Mouse (Mus musculus) G1E (cell line): Measurements from ENCODE around the gene Sbds. TPM values are rescaled to one million over a fixed set of nuclear protein-coding genes. Genes with fewer than 3 reads are reported as not detected.

Source experiments
- ATAC-seq: 2 replicates; pipeline ENCODE4 v1.8.0; 2016; ENCODE audit warnings: mild to moderate bottlenecking; ENCODE audit not compliant: insufficient number of reproducible peaks, poor library complexity, low FRiP score, severe bottlenecking; ENCODE audit errors: extremely low read depth
- DNase-seq: peaks from one replicate; pipeline ENCODE4 v3.0.0; 2012; ENCODE audit warnings: low spot score
- H3K27me3 ChIP-seq: 2 replicates; pipeline ENCODE4 v1.6.1; 2012; ENCODE audit warnings: mild to moderate bottlenecking, low read length, inconsistent platforms; ENCODE audit not compliant: insufficient read depth
- H3K36me3 ChIP-seq: replicated peaks from 2 replicates; pipeline ENCODE3; 2012; ENCODE audit warnings: mild to moderate bottlenecking, inconsistent platforms
- H3K4me1 ChIP-seq: 2 replicates; pipeline ENCODE4 v1.6.1; 2012; ENCODE audit warnings: low read depth, low read length, inconsistent platforms, mixed read lengths; ENCODE audit not compliant: insufficient read depth
- H3K4me3 ChIP-seq: 2 replicates; pipeline ENCODE4 v1.5.1; 2012; ENCODE audit warnings: low read depth, mild to moderate bottlenecking, inconsistent platforms, low read length, moderate library complexity, mixed read lengths
- H3K9me3 ChIP-seq: replicated peaks from 2 replicates; pipeline ENCODE4 v1.6.1; 2012; ENCODE audit warnings: inconsistent platforms
- CTCF ChIP-seq: IDR thresholded peaks from 2 replicates; pipeline ENCODE4 v1.5.1; 2012; ENCODE audit warnings: low read depth, low read length, inconsistent platforms, mixed read lengths
- GATA1 ChIP-seq: IDR thresholded peaks from 2 replicates; pipeline ENCODE4 v1.6.1; 2012; ENCODE audit warnings: borderline replicate concordance, low read length, inconsistent platforms, mixed read lengths
- GATA2 ChIP-seq: IDR thresholded peaks from 2 replicates; pipeline ENCODE4 v1.6.1; 2012; ENCODE audit warnings: low read depth, low read length, inconsistent platforms, borderline replicate concordance
- POLR2AphosphoS5 ChIP-seq: IDR thresholded peaks from 2 replicates; pipeline ENCODE4 v1.6.1; 2012; ENCODE audit warnings: low read depth, low read length, inconsistent platforms; ENCODE audit not compliant: insufficient replicate concordance
- TAL1 ChIP-seq: conservative IDR thresholded peaks from 2 replicates; pipeline ENCODE4 v1.6.1; 2012; ENCODE audit warnings: low read depth, low read length, inconsistent platforms, mixed read lengths
- polyA plus RNA-seq: library from polyadenylated mRNA; stranded (reverse); fragments of >175 nt; gene quantifications from 2 replicates; pipeline ENCODE4 v1.2.3, GENCODE M21; 2012
- total RNA-seq, 2 experiments: library from RNA; stranded (forward) in 1 of 2; stranded (reverse) in 1 of 2; fragments of 200-1000 nt in 1 of 2; fragments of >200 nt in 1 of 2; fragmentation: Nextera tagmentation in 1 of 2; gene quantifications; 2 replicates each; pipeline ENCODE4 v1.2.3; 2014 to 2017

Gene Sbds
- total and polyA plus RNA-seq, 3 experiments, result 28.1 to 112 (median 91.8) TPM

DNA sequence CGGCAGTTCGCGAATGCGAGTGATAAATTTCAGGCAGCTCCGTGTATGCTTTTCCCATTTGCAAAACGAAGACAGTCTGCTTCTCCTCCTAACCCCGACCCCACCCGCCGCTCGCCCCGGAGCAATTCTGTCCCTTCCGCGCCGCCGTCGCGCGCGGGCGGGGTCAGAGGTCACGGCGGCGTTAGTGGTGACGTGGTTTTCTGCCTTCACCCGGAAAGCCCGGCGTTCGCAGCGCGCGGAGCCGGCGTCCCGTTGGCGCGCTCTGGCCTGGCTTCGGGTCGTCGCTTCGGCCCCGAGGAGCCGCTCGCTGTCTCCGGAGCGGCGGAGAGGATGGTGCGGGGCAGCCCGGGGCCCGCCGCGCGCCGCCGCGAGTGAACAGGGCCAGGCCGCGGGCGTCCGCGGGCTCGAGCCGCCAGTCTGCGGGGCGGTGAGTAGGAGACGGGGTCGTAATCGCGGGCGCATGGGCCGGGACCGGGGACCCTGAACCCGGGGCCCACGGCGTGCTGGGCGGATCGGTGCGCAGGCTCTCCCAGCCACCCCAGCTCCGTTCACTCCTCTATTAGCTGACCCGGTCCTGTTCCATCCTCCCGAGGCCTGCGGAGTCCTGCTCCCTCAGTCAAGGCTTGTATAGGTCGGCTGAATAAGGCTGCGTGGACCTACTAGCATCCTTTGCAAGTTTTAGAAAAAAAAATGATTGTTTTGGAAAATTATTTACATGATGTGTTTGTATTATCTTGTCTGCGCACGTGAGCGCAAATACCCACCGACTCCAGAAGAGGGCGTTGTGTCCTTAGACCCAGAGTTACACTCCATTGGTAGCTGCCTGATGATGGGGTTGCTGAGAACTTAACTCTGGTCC lies 33.0 kb downstream of the Sbds start:
- DNase-seq, result peak; percentile 87
- H3K9me3 ChIP-seq, result 0 out of 2 replicates have a peak, but pooled peaks cover 3% of the 10 kb centered on the region
- ATAC-seq, result peak; percentile 36
- H3K4me3 ChIP-seq, result peak overlapping the region; percentile 99
- TF ChIP-seq CTCF, result peak; percentile 54
- no peak for TF ChIP-seq GATA1
- H3K36me3 ChIP-seq, result peaks cover 40% of the 10 kb centered on the region
- no peaks in the 10 kb centered on the region for H3K27me3 ChIP-seq
- peaks cover 44% of the 10 kb centered on the region for H3K4me1 ChIP-seq

GRCm38 (mm10) chr5:130221760-130222145 lies 33.6 kb downstream of the Sbds start:
- Histone ChIP-seq H3K4me3 (peak overlapping the region; percentile 99), H3K4me1 (peaks cover 40% of the 10 kb centered on the region), H3K9me3 (0 out of 2 replicates have a peak, but pooled peaks cover 3% of the 10 kb centered on the region), H3K36me3 (peaks cover 40% of the 10 kb centered on the region), H3K27me3 (no peaks in the 10 kb centered on the region)
- DNase-seq (peak; percentile 23), ATAC-seq (peak; percentile 38; the same call in 1 of the 2 replicates)
- no peak for TF ChIP-seq TAL1
- TF ChIP-seq GATA1, result no peak
- no peak for TF ChIP-seq GATA2
- no peak for TF ChIP-seq POLR2AphosphoS5

GRCm38 (mm10) chr5:130221316-130221715 lies 34.0 kb downstream of the Sbds start:
- H3K4me3 ChIP-seq, result peak overlapping the region; percentile 99; the same call in 1 of the 2 replicates
- 0 out of 2 replicates have a peak, but pooled peaks have one; percentile 10 for ATAC-seq

GRCm38 (mm10) chr5:130218336-130218735 lies 37.0 kb downstream of the Sbds start:
- Histone ChIP-seq H3K4me3 (no peak overlapping the region), H3K4me1 (peaks cover 24% of the 10 kb centered on the region), H3K36me3 (peaks cover 38% of the 10 kb centered on the region), H3K9me3 (0 out of 2 replicates have a peak, but pooled peaks cover 3% of the 10 kb centered on the region), H3K27me3 (no peaks in the 10 kb centered on the region)
- no peak for TF ChIP-seq GATA2
- no peak for TF ChIP-seq CTCF
- no peak for TF ChIP-seq POLR2AphosphoS5
- no peak for TF ChIP-seq GATA1
- TF ChIP-seq TAL1, result no peak
- ATAC-seq (no peak), DNase-seq (no peak)

More at GRCm38 (mm10) chr5:130221316-130221715, 34.0 kb downstream of the Sbds start:
- no peak for DNase-seq
- Histone ChIP-seq H3K9me3 (0 out of 2 replicates have a peak, but pooled peaks cover 3% of the 10 kb centered on the region), H3K27me3 (no peaks in the 10 kb centered on the region), H3K36me3 (peaks cover 35% of the 10 kb centered on the region), H3K4me1 (peaks cover 39% of the 10 kb centered on the region)
- TF ChIP-seq GATA2, result no peak
- no peak for TF ChIP-seq CTCF
- TF ChIP-seq POLR2AphosphoS5, result no peak
- TF ChIP-seq TAL1, result no peak
- no peak for TF ChIP-seq GATA1

DNA sequence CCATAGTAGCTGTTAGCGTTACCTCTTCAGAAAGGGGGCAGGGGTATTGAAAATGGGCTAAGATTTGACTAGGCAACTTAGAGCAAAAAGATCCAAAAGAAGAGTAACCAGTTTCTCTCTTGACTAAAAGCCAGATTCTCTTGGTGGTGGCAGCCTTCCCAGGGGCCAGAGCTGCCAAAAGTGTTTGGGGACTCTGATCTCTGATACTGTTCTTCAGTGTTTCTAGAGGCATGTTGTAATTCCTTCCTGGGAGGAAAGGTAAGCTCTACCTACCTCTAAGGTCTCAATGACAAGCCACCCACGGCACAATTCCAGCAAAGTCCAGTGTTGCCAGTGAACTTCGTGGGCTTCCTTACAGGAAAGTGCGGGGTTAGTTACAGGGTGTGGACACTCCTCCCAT lies 37.9 kb downstream of the Sbds start:
- TF ChIP-seq CTCF, result no peak
- TF ChIP-seq TAL1, result no peak
- no peak for TF ChIP-seq POLR2AphosphoS5
- TF ChIP-seq GATA2, result no peak
- TF ChIP-seq GATA1, result no peak
- ATAC-seq, result no peak
- Histone ChIP-seq H3K36me3 (peaks cover 47% of the 10 kb centered on the region), H3K27me3 (no peaks in the 10 kb centered on the region), H3K4me1 (peaks cover 20% of the 10 kb centered on the region), H3K4me3 (no peak overlapping the region), H3K9me3 (0 out of 2 replicates have a peak, but pooled peaks cover 3% of the 10 kb centered on the region)
- no peak for DNase-seq

- Histone ChIP-seq H3K36me3 (peaks cover 53% of the 10 kb centered on the region), H3K4me3 (no peak within 1 kb of the TSS), H3K4me1 (peaks cover 20% of the 10 kb centered on the region), H3K9me3 (0 out of 2 replicates have a peak, but pooled peaks cover 3% of the 10 kb centered on the region), H3K27me3 (no peaks in the 10 kb centered on the region)
- no peak for TF ChIP-seq GATA2
- no peak for TF ChIP-seq TAL1
- TF ChIP-seq CTCF, result no peak
- no peak for TF ChIP-seq POLR2AphosphoS5
- TF ChIP-seq GATA1, result no peak
- DNase-seq, result no peak
- no peak for ATAC-seq
Observed at GRCm38 (mm10) chr5:130216781-130217180, 38.5 kb downstream of the Sbds start, which contains the start of gene Tmem248. Tmem248 (plus strand) TSS chr5:130217081.

- TF ChIP-seq GATA2 (no peak), POLR2AphosphoS5 (no peak), GATA1 (no peak), TAL1 (no peak)
- Histone ChIP-seq H3K9me3 (no peaks in the 10 kb centered on the region), H3K4me1 (0 out of 2 replicates have a peak, but pooled peaks cover 3% of the 10 kb centered on the region), H3K4me3 (no peak overlapping the region), H3K36me3 (peaks cover 79% of the 10 kb centered on the region), H3K27me3 (no peaks in the 10 kb centered on the region)
- no peak for ATAC-seq
- DNase-seq, result no peak
Observed at GRCm38 (mm10) chr5:130212956-130213355, 42.4 kb downstream of the Sbds start.
